Mouse (Mus musculus): ENCODE results near the gene Cct4.
A peak's percentile ranks its signal among the peaks of the same experiment; 100 is the strongest.

Gene Cct4

DNA sequence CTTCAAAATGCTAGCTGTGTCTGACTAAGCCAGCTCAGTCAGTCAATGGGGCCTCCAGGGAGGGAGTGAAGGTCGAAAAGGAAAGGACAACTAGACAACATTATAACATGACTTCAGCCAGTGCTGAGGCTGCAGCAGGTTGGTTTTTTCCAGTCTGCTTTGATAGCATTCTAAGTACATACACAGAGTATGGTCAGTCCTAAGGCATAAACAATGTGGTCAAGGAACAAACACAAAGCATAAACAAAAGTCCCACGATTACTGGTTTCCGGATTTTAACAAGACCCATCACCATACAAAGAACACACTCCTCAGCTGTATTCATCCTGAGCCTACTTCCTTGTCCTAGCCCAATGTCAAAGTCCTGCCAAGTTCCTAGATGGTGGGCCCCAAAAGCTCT lies 4.8 kb upstream of the Cct4 start:
- no peak for DNase-seq

- peak; percentile 68 to 77 for DNase-seq
Observed at GRCm38 (mm10) chr11:22987357-22987756, 3.0 kb upstream of the Cct4 start.

DNA sequence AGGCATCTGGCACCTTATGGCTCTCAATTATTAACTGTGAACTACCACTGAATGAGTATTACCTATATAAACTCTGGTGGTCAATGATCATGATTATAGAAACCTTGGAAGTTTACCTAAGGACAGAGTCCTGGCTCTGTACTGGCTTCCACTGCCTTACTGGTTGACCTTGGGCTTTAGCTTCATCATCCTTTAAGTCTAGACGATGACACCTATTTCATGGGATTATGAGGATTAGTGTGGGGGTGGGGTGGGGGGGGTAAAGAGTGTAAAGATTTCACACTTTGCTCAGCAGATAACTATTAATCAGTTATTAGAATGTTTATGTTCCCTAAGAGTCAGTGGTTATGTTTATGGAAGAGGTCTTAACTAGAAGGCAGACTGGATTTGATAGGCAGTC lies 533 bp upstream of the Cct4 start:
- DNase-seq: no peak

DNA sequence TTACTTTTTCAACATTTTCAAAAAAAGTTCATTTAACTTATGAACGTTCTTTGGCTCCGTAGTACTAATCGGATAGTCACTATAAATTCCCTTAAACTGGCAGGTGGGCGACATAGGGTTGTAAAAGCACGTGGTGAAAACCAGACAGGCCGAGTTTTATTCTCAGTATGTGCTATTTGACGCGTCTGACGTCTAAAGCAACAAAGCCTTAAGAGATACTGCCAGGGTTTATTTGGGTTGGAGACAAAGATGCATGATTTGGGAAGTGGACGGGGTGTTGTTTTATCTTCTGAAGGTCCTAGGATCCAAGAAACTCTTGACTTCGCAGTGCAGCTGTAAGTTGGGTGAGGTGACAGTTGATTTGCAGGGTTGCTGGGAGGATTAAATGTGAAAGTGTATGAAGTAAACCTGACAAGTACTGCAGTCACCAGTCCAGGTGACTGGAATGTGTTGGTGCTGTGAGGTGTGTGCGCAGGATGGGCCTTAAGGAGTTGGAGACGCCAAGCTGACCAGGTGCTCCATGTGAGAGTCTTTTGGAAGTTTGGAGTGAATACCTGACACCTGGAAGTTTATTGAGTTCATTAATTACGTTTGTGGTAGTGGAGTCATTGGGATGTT lies 1.0 kb downstream of the Cct4 start:
- DNase-seq: no peak

DNA sequence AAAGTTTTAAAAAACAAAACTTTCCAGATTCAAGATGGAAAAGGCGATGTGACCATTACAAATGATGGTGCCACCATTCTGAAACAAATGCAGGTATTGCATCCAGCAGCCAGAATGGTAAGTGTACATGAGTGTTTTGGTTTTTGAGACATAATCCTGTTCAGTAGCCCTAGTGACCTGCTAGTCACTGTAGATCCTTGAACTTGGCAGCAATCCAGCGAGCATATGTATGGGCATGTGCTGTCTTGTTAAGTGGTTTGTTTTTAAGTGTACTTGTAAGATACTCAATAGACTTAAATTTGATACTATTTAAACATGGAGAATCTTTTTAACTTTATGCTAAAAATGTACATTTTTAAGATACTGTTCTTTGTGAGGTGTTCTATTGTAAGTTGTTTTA lies 4.0 kb downstream of the Cct4 start:
- DNase-seq: peak in 1 of 2 experiments; percentile 43

DNA sequence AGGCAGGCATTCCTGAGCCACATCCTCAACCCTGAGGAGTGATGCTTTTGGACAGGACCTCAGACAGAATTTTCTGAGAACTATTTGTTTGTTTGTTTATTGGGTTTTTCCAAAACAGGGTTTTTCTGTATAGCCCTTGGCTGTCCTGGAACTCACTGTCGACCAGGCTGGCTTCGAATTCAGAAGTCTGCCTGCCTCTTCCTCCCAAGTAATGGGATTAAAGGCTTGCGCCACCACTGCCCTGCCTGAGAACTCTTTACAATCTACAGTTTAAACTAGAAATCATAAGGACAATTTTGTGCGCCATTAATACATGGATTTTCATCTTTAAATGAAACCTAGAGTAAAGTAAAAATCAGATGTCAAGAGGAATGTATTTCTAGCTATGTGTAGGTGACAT lies 5.1 kb downstream of the Cct4 start:
- no peak for DNase-seq

- DNase-seq: no peak
Observed at GRCm38 (mm10) chr11:22998308-22998707, 8.0 kb downstream of the Cct4 start.

DNA sequence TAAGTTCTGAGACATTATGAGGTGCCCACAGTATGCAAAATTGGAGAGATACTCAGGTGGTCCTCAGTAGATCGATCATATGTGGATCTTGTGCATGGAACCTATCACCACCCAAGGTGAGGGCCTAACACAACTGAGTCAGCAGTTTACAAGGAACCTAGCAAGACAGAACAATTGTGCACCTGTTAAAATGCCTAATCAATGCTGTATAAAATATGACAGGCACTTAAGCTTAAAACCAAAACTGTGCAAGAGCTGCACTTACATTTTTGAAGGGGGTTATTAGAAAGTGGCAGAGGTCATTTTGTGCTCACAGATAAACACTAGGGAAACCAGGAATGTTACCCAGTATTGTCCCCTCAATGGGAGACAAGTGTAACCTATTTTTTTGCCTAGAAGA lies 15.0 kb downstream of the Cct4 start:
- no peak for DNase-seq

- no peak for DNase-seq
Observed at GRCm38 (mm10) chr11:23007166-23007480, 16.8 kb downstream of the Cct4 start.

DNA sequence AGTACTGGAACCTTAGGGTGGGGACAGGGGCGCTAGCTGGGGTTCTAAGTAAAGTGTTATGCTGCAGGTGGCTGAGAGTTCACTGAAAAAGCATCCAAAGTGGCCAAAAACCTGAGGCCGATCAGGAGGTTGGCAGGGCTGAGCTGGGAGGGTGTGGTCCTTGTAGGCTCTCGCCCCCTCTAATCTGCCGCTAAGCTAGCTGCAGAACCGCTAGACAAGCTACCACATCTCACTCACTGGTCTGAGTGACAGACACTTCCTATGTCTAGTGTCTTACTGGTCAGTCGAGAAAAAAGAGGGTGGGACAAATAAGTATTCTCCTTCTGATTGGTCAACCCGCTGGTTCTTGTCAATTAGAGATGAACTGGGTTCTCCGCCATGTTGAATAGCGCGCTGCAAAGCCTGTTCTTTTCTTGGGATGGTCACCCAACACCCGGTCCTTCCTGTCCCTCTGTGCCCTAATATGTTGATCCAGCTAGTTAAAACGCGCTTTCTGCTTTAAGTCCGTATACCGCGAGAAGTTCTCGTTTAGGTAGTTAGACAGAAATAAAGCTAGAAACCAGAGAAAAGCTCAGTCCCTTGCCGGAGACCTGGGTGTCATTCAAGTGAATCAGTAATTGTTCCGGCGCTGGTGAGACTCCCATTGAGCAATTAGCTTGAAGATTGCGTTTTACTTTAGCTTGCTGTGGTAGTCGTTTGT lies 17.3 kb downstream of the Cct4 start, which contains the start of gene Fam161a:
Gene Fam161a (plus strand): TSS at position 51 of the 700 bp plus-strand sequence.
- peak; percentile 84 to 92 for DNase-seq

GRCm38 (mm10) chr11:23008181-23008823 lies 18.0 kb downstream of the Cct4 start:
- peak; percentile 87 to 90 for DNase-seq

DNA sequence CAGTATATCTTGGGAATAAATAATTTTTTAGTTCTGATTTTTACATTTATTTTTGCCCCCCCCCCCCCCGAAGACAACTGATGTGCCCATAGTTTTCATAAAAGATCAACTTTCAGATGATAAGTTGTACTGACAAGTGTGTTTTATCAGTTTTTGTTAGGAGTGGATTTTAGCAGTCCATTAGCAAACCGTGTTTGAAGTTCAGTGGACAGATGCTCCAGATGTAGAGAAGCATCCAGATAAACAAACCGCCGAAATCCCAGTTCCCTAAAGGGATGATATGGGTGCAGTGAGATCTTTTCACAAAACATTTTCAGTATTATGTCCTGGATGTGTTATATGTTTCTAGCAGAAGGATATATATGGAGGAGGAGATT lies 18.5 kb downstream of the Cct4 start:
- DNase-seq: no peak

GRCm38 (mm10) chr11:23013096-23013495 lies 22.8 kb downstream of the Cct4 start:
- DNase-seq: no peak

DNA sequence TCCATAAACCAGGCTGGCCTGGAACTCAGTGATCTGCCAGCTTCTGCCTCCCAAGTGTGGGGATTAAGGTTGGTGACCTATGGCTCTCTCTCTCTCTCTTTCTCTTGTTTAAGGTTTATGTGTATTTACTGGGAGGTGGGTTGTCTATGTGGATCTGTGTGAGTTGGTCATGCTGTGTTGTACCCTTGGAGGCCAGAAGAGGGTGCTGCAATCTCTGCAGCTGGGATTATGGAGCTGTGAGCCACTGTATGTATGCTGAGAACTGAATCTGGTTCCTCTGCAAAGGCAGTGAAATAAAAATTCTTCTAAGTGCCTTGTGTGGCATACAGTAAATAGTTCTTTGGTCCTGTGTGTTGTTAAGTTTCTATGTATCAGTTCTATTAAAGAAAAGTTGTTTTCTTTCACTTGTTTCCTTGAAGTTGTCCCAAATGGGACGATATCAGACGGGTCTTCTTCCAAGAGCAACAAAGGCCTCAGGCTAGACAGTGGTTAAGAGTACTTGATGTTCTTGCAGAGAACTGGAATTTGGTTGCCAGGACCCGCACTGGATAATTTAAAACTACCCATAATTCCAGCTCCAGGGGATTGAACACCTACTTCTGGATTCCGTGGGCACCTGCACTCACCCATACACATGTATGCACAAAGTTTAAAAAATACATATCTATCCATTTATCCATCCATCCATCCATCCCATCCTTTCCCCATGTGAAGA lies 23.4 kb downstream of the Cct4 start:
- no peak for DNase-seq

DNA sequence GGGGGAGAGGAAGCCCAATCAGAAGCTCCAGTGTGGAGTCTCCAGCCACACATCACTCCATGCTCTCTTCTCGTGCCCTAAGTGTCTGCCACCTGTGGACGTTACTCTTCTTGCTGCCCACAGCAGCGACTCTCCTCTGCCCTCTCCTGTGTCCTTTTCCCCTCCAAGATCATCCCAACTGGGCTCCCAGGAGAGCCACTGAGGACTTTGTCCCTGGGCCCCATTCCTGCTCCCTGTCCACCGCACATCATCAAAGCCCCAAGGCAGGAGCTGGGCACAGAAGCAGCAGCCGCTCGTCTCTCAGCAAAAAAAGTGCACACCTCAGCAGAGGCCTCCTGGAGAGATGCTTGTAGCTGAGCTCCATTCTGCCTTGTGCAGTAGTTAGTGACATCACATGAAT lies 24.7 kb downstream of the Cct4 start:
- DNase-seq: no peak

DNA sequence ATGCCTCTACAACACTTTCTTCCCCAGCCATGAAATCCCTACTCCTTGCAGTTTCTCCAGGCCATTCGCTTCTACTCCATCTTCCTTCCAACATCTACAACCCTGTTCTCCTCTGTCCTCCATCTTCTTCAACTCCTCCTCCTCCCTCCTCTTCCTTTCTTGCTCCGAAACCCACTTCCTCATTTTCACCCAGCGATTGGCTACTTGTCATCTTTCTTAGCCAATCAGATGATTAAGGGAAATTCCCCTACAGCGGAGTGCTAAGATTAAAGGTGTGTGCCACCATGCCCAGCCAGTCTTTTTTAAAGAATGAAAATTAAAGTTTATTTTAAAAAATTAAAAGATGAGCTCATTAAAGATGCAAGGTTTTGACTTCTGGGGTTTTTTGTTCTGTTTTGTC lies 27.6 kb downstream of the Cct4 start:
- DNase-seq: no peak

DNA sequence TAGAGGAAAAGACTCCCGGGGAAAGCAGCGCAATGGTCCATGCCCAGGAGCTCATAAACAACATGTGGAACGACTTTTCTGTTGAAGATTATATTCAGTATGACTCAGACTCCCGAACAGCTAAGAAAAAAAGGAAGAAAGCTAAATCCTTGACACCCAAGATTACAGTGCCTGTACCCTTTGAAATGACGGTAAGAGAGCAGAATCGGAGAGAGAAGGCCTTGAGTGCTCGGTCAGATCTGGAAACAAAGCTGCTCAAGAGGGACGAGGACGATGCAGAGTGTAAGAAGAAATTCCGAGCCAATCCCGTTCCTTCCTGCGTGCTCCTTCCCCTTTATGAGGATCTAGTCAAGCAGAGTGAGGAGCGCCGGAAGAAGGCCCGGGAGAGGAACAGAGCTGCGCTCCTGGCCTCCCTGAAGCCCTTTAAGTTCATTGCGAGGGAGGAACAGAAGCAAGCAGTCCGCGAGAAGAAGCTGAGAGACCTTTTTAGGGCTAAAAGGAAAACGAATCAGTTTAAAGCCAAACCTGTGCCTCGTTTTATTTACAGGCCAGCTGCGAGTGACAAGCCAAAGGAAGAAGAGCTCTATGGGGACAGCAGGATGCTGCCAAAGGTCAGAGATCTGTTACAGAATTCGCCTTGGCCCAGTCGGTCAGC lies 29.9 kb downstream of the Cct4 start:
- no peak for DNase-seq

- no peak for DNase-seq
Observed at GRCm38 (mm10) chr11:23020841-23021240, 30.5 kb downstream of the Cct4 start.

DNA sequence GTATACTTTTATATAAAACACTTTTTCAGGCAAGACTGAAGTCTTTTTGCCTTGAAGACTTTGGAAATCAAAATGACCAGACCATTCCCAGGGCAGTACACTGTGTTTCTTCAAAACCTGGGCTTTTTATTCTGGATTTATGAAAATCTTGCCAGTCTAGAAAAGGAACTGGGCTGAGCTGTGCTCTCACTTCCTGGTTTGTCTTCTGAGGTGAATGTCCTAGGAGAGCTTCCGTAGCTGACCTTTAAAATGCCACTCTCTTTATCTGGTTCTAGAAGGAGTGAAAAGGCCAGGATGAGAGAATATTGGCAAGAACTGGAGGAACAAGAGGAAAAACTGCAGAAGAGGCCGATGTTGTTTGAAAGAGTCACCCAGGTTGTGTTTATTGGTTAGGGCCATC lies 32.8 kb downstream of the Cct4 start:
- no peak for DNase-seq

DNA sequence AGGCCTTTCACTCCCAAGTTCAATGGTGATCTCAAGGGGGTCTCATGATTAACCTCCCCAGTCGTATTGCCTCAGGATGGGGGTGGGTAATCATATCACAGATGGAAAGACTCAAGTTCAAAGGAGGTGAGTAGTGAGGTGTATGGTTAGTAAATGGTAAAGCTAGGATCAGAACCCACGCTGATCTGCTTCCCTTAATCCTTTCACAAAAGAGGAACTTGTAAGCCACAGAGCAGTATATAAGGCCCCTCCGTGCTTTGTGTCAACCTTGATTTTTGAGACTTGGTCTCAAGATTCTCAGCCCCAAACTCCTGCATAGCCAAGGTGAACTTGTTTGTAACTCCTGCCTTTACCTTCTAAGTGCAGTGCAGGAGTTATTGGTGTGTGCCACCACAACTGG lies 33.9 kb downstream of the Cct4 start:
- DNase-seq: no peak

DNA sequence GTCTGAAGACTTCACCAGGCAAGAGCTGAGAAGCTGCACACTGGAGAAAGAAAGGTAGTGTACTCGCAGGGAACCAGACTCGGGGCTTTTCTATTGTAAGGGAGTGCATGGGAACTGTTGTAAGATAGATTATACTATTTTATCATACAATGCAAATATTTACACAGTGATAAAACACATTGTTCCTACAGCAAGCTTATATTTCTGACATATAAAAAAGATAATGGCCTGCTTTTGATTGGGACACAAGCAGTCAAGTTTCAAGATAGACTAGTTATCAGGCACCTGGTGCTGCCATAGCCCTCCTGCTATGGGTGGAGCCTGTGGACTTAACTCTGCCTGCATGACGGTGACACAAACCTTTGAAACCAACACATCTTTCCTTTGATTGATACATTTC lies 38.6 kb downstream of the Cct4 start:
- no peak for DNase-seq

DNA sequence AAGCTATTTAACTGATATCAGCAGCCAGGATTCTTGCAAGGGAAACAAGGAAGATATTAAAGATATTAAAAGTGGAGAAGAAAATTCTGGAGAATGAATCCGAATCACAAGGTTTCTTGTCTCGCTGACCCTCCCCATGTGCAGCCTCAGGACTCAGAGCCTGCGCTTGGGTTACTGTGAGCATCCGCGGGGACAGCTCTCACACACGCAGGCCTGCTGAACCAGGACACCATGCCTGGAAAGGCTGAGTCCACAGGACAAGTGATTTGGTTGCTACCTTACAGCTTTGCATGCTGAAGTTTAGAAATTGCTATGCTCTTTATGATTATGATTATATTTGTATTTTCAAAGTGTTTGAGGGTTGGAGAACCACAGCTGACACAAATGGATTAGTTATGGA lies 39.1 kb downstream of the Cct4 start:
- DNase-seq: no peak

DNA sequence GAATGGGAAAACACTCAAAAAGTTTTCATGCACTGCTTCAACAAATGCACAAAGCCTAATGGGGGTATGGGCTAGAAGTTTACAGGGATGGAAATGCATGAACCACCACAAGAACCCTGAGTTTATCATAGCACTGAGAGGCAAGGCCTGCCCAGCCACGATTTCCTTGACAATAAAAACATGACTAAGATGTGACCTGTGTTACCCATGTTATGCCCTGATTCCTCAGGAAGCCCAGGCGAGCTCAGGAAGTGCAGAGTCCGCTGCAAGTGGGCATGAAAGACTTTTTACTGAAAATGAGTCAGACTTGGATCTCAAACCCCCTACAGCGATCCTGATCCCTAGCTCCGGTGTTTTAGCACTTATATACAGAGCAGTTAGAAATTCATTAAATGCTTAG lies 56.9 kb downstream of the Cct4 start:
- no peak for DNase-seq
